Mouse (Mus musculus) lung, embryonic 16.5 days (tissue): ENCODE data around the gene Zfp940. TPM values are rescaled to one million over a fixed set of nuclear protein-coding genes. Genes with fewer than 3 reads are reported as not detected.

Experiments
- ATAC-seq: fragments of 200-750 bp; cut with Nextera tagmentation; 2 replicates; pipeline ENCODE4 v1.8.0; 2017; ENCODE audit warnings: low read depth, mild to moderate bottlenecking, moderate library complexity
- H3K27ac ChIP-seq: fragments of 300-500 bp; sonication (generic); 2 replicates; pipeline ENCODE4 v1.5.1; 2014; ENCODE audit warnings: mild to moderate bottlenecking, control low read depth, low read length
- H3K27me3 ChIP-seq: fragments of 300-500 bp; sonication (generic); 2 replicates; pipeline ENCODE4 v1.6.1; 2014; ENCODE audit warnings: low read depth, low read length, mixed read lengths; ENCODE audit not compliant: control insufficient read depth, insufficient read depth
- H3K36me3 ChIP-seq: fragments of 300-500 bp; sonication (generic); 2 replicates; pipeline ENCODE4 v1.6.1; 2014; ENCODE audit warnings: low read length; ENCODE audit not compliant: control insufficient read depth, insufficient read depth
- H3K4me1 ChIP-seq: fragments of 300-500 bp; sonication (generic); replicated peaks from 2 replicates; pipeline ENCODE4 v1.6.1; 2014; ENCODE audit warnings: low read length, mixed read lengths; ENCODE audit not compliant: control insufficient read depth, insufficient read depth
- H3K4me2 ChIP-seq: fragments of 300-500 bp; sonication (generic); 2 replicates; pipeline ENCODE4 v1.6.1; 2014; ENCODE audit warnings: low read depth, low read length, control low read depth
- H3K4me3 ChIP-seq: fragments of 300-500 bp; sonication (generic); 2 replicates; pipeline ENCODE4 v1.5.1; 2014; ENCODE audit warnings: mild to moderate bottlenecking, low read length, control low read depth
- H3K9ac ChIP-seq: fragments of 300-500 bp; sonication (generic); 2 replicates; pipeline ENCODE4 v1.6.1; 2014; ENCODE audit warnings: low read length, control low read depth
- H3K9me3 ChIP-seq: fragments of 300-500 bp; sonication (generic); 2 replicates; pipeline ENCODE4 v1.6.1; 2016; ENCODE audit warnings: low read length; ENCODE audit not compliant: control insufficient read depth
- WGBS: fragments of 180-500 bp; shearing (Covaris S2); extraction: QIAGEN DNeasy Blood & Tissue Kit; methylation state at CpG from one replicate; pipeline ENCODE4 v1.1.7; 2014; 5-methylcytosine and 5-hydroxymethylcytosine counted together
- polyA plus RNA-seq: library from polyadenylated mRNA; unstranded; fragments of >200 nt; fragmentation: Nextera tagmentation; extraction: Ambion mirVana; gene quantifications from 2 replicates; pipeline ENCODE4 v1.2.1, GENCODE M21; 2015

Zfp940 gene
- polyA plus RNA-seq, 1 experiment from 2014 or later: 4.9 TPM

- Histone ChIP-seq H3K27ac (peak within 1 kb of the TSS; percentile 96), H3K9ac (peak within 1 kb of the TSS; percentile 83), H3K4me2 (peak within 1 kb of the TSS; percentile 75), H3K36me3 (no peaks in the 10 kb centered on the region), H3K9me3 (no peaks in the 10 kb centered on the region), H3K27me3 (no peaks in the 10 kb centered on the region), H3K4me3 (peak within 1 kb of the TSS; percentile 83), H3K4me1 (peaks cover 24% of the 10 kb centered on the region)
- ATAC-seq: peak; percentile 95
- under 1% methylated on average over 26 of the region's 26 CpGs for WGBS
Observed at GRCm38 (mm10) chr7:29815910-29816429, 37.5 kb downstream of the Zfp940 start, which contains the start of gene Zfp790. Gene Zfp790, plus strand, starts transcription at chr7:29816114.

- peak overlapping the region; percentile 74 for H3K9ac ChIP-seq
- H3K36me3 ChIP-seq: no peaks in the 10 kb centered on the region
- ATAC-seq: peak; percentile 15
- peak overlapping the region; percentile 83 for H3K4me3 ChIP-seq
- H3K4me2 ChIP-seq: peak overlapping the region; percentile 75
- 3% methylated on average over 12 of the region's 12 CpGs for WGBS
- peak overlapping the region; percentile 43 for H3K27ac ChIP-seq
- H3K4me1 ChIP-seq: peaks cover 24% of the 10 kb centered on the region
- no peaks in the 10 kb centered on the region for H3K27me3 ChIP-seq
- no peaks in the 10 kb centered on the region for H3K9me3 ChIP-seq
Observed at GRCm38 (mm10) chr7:29815061-29815784, 38.2 kb downstream of the Zfp940 start.

GRCm38 (mm10) chr7:29814381-29814780 is 39.1 kb downstream of the Zfp940 start:
- Histone ChIP-seq H3K36me3 (no peaks in the 10 kb centered on the region), H3K9ac (no peak overlapping the region), H3K9me3 (no peaks in the 10 kb centered on the region), H3K27ac (no peak overlapping the region), H3K4me1 (peaks cover 21% of the 10 kb centered on the region), H3K4me3 (no peak overlapping the region), H3K27me3 (no peaks in the 10 kb centered on the region), H3K4me2 (no peak overlapping the region)
- WGBS: 85% methylated on average over 2 of the region's 2 CpGs
- ATAC-seq: no peak

- Histone ChIP-seq H3K27ac (no peak overlapping the region), H3K4me2 (no peak overlapping the region), H3K4me1 (peaks cover 15% of the 10 kb centered on the region), H3K9me3 (no peaks in the 10 kb centered on the region; the same call in 1 of the 2 replicates), H3K9ac (no peak overlapping the region), H3K4me3 (no peak overlapping the region), H3K36me3 (no peaks in the 10 kb centered on the region), H3K27me3 (no peaks in the 10 kb centered on the region)
- WGBS: 95% methylated on average over 1 of the region's 1 CpGs
- ATAC-seq: no peak
Observed at GRCm38 (mm10) chr7:29812244-29812643, 41.2 kb downstream of the Zfp940 start.

GRCm38 (mm10) chr7:29807046-29807445 is 46.4 kb downstream of the Zfp940 start:
- no peaks in the 10 kb centered on the region for H3K27me3 ChIP-seq
- no peak overlapping the region for H3K9ac ChIP-seq

GRCm38 (mm10) chr7:29792906-29793305 is 60.6 kb downstream of the Zfp940 start:
- no peak overlapping the region; the same call in 1 of the 2 replicates for H3K9ac ChIP-seq
- H3K9me3 ChIP-seq: peaks cover 11% of the 10 kb centered on the region
- no peak overlapping the region for H3K4me2 ChIP-seq
- H3K27ac ChIP-seq: no peak overlapping the region
- ATAC-seq: no peak
- no peaks in the 10 kb centered on the region for H3K4me1 ChIP-seq
- H3K27me3 ChIP-seq: no peaks in the 10 kb centered on the region
- H3K4me3 ChIP-seq: no peak overlapping the region
- WGBS: 38% methylated on average over 27 of the region's 27 CpGs
- H3K36me3 ChIP-seq: peaks cover 41% of the 10 kb centered on the region

More at GRCm38 (mm10) chr7:29807046-29807445, 46.4 kb downstream of the Zfp940 start:
- Histone ChIP-seq H3K36me3 (no peaks in the 10 kb centered on the region), H3K9me3 (no peaks in the 10 kb centered on the region; the same call in 1 of the 2 replicates), H3K27ac (no peak overlapping the region), H3K4me1 (no peaks in the 10 kb centered on the region), H3K4me3 (no peak overlapping the region), H3K4me2 (no peak overlapping the region)
- ATAC-seq: no peak
- WGBS: 77% methylated on average over 5 of the region's 5 CpGs

- no peak overlapping the region for H3K27ac ChIP-seq
- no peak for ATAC-seq
- 67% methylated on average over 5 of the region's 5 CpGs for WGBS
Observed at GRCm38 (mm10) chr7:29785888-29786287, 67.6 kb downstream of the Zfp940 start.

GRCm38 (mm10) chr7:29785023-29785422 is 68.4 kb downstream of the Zfp940 start:
- H3K9ac ChIP-seq: peak overlapping the region; percentile 45
- peaks cover 11% of the 10 kb centered on the region for H3K4me1 ChIP-seq
- ATAC-seq: no peak
- peak overlapping the region; percentile 68 for H3K4me3 ChIP-seq
- no peak overlapping the region for H3K27ac ChIP-seq
- WGBS: 40% methylated on average over 8 of the region's 8 CpGs
- peaks cover 14% of the 10 kb centered on the region for H3K36me3 ChIP-seq
- H3K4me2 ChIP-seq: peak overlapping the region; percentile 82
- no peaks in the 10 kb centered on the region for H3K9me3 ChIP-seq
- no peaks in the 10 kb centered on the region for H3K27me3 ChIP-seq

More at GRCm38 (mm10) chr7:29785888-29786287, 67.6 kb downstream of the Zfp940 start:
- H3K9ac ChIP-seq: peak overlapping the region; percentile 45
- peak overlapping the region; percentile 82 for H3K4me2 ChIP-seq
- H3K27me3 ChIP-seq: no peaks in the 10 kb centered on the region
- no peaks in the 10 kb centered on the region for H3K9me3 ChIP-seq
- H3K4me1 ChIP-seq: peaks cover 11% of the 10 kb centered on the region
- peaks cover 17% of the 10 kb centered on the region for H3K36me3 ChIP-seq
- H3K4me3 ChIP-seq: peak overlapping the region; percentile 68

GRCm38 (mm10) chr7:29783871-29784551 is 69.5 kb downstream of the Zfp940 start, which contains the start of gene Zfp30:
Gene Zfp30, plus strand, starts transcription at chr7:29783998.
- Histone ChIP-seq H3K27me3 (no peaks in the 10 kb centered on the region), H3K27ac (peak within 1 kb of the TSS; percentile 82), H3K9ac (peak within 1 kb of the TSS; percentile 90), H3K4me3 (peak within 1 kb of the TSS; percentile 68), H3K4me2 (peak within 1 kb of the TSS; percentile 82), H3K36me3 (peaks cover 6% of the 10 kb centered on the region; the same call in 1 of the 2 replicates), H3K4me1 (peaks cover 11% of the 10 kb centered on the region), H3K9me3 (no peaks in the 10 kb centered on the region)
- WGBS: under 1% methylated on average over 45 of the region's 45 CpGs
- ATAC-seq: peak; percentile 99
